Mouse (Mus musculus) neural tube, embryonic 13.5 days (tissue): Measurements from ENCODE around the gene Lgalsl. TPM values are rescaled to one million over a fixed set of nuclear protein-coding genes. Genes with fewer than 3 reads are reported as not detected.

Experiments
- ATAC-seq: fragments of 200-750 bp; cut with Nextera tagmentation; 2 replicates; pipeline ENCODE4 v1.8.0; 2017; ENCODE audit warnings: low read depth, mild to moderate bottlenecking, moderate TSS enrichment, moderate library complexity
- H3K27ac ChIP-seq: fragments of 300-500 bp; sonication (generic); replicated peaks from 2 replicates; pipeline ENCODE4 v1.5.1; 2015; ENCODE audit warnings: moderate library complexity, mild to moderate bottlenecking, inconsistent platforms
- H3K27me3 ChIP-seq: fragments of 300-500 bp; sonication (generic); 2 replicates; pipeline ENCODE4 v1.6.1; 2015; ENCODE audit warnings: mild to moderate bottlenecking, inconsistent platforms
- H3K36me3 ChIP-seq: fragments of 300-500 bp; sonication (generic); 2 replicates; pipeline ENCODE4 v1.6.1; 2015; ENCODE audit warnings: mild to moderate bottlenecking, inconsistent platforms
- H3K4me1 ChIP-seq: fragments of 300-500 bp; sonication (generic); replicated peaks from 2 replicates; pipeline ENCODE4 v1.6.1; 2015; ENCODE audit warnings: inconsistent platforms
- H3K4me2 ChIP-seq: fragments of 300-500 bp; sonication (generic); 2 replicates; pipeline ENCODE4 v1.6.1; 2015; ENCODE audit warnings: inconsistent platforms, mild to moderate bottlenecking, moderate library complexity
- H3K4me3 ChIP-seq: fragments of 300-500 bp; sonication (generic); 2 replicates; pipeline ENCODE4 v1.5.1; 2015; ENCODE audit warnings: mild to moderate bottlenecking, inconsistent platforms
- H3K9ac ChIP-seq: fragments of 300-500 bp; sonication (generic); 2 replicates; pipeline ENCODE4 v1.6.1; 2015; ENCODE audit warnings: moderate library complexity, mild to moderate bottlenecking, inconsistent platforms
- H3K9me3 ChIP-seq: fragments of 300-500 bp; sonication (generic); 2 replicates; pipeline ENCODE4 v1.6.1; 2016; ENCODE audit warnings: inconsistent platforms
- WGBS: fragments of 180-500 bp; shearing (Covaris S2); methylation state at CpG from one replicate; pipeline ENCODE4 v1.1.7; 2015; 5-methylcytosine and 5-hydroxymethylcytosine counted together
- polyA plus RNA-seq: library from polyadenylated mRNA; unstranded; fragments of >200 nt; fragmentation: Nextera tagmentation; extraction: Ambion mirVana; gene quantifications from 2 replicates; pipeline ENCODE4 v1.2.1, GENCODE M21; 2015

Gene Lgalsl
- polyA plus RNA-seq, 1 experiment from 2014 or later, result 50.9 TPM

DNA sequence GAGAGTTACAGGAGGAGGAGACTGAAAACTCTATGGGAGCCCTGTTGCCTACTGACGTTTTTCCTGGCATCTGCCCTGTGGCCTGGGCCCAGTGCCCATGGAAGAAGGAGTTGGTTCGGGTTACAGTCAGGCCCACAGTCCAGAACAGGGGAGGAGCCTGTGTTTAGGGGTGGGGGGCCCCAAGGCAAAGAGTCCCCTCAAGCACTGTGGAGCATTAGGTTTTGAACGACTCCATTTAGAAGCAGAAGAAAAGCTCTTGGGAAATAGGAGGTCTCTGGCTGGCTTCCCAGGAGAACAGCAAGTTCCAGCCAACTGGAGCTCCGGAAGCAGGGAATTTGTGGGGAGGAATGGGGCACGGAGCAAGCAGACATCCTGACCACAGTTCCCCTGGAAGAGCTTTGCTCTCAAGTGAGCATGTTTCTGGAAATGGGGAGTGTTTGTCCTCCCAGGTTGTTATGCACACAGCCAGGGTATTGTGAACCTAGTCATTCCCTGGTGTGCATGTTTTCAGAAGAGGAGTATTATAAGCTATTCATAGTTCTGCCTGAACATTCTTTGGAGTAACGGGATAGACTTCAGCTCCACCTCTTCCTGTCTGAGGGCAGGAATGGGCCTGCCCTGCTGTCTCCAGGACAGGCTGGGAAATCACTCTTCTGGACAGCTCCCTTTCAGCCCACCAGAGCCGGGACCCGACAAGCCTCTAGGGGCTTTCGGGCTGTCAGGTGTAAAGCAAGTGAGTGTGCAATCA is 28.2 kb upstream of the Lgalsl start:
- Histone ChIP-seq H3K4me3 (no peak overlapping the region), H3K9ac (no peak overlapping the region), H3K27ac (peak overlapping the region; percentile 78), H3K27me3 (no peaks in the 10 kb centered on the region), H3K36me3 (no peaks in the 10 kb centered on the region), H3K4me1 (peaks cover 49% of the 10 kb centered on the region), H3K9me3 (no peaks in the 10 kb centered on the region), H3K4me2 (peak overlapping the region; percentile 29)
- ATAC-seq, result peak; percentile 94
- 19% methylated on average over 9 of the region's 9 CpGs for WGBS

DNA sequence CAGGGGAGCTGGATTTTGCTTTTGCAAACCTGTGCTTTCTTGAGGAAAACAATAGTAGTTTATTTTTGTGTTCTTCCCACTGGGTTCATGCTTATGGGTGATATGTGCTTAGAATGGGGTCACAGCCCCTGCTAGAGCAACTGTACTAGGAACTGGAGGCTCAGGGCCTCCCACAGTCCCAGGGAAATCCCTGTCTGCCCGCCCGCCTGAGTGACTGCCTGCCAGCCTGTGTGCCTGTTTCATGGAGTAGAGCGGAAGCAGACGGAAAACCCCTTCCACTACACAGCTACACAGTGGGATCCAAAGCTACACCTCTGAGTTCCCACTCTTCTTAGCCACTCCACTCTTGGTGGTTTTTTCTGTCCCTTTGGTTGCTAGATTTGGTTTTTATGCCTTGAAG is 27.1 kb upstream of the Lgalsl start:
- Histone ChIP-seq H3K27me3 (0 out of 2 replicates have a peak, but pooled peaks cover 1% of the 10 kb centered on the region), H3K9me3 (no peaks in the 10 kb centered on the region), H3K4me3 (no peak overlapping the region), H3K27ac (peak overlapping the region; percentile 78), H3K4me1 (peaks cover 57% of the 10 kb centered on the region), H3K4me2 (no peak overlapping the region), H3K9ac (no peak overlapping the region), H3K36me3 (no peaks in the 10 kb centered on the region)
- no peak for ATAC-seq
- WGBS, result 83% methylated on average over 4 of the region's 4 CpGs

DNA sequence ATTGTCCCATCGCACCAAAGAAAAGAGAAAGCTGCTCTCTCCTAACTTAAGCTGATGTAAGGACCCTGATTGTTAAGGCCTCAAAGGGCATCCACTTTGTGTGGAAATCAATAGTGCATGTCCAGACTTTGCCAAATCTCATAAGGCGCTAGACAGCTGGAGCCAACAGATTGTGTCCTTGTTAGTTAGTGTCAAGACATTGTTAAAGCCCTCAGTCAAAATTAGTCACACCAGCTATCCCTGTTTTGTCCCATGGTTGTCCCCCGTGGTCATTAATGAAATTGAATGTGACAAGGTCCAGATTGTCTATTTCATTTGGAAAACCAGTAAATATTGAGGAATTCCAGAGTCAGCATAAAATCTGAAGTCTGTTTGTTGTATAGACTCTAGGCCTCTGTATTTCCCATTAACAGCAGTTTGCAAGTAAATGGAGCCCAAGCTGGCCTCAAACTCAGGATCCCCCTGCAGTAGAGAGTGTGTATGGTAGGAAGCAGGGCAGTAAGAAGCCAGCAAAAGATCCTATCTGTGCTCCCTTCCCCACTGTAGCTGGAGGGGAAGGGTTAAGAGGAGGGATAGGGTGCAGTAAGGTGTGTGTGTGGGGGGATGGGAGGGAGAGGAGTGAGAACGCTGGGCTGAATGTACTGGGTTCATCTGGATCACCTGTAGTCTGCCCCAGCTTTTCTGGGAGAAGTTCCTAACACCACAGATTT is 23.3 kb upstream of the Lgalsl start:
- ATAC-seq, result no peak
- no peak overlapping the region for H3K9ac ChIP-seq

DNA sequence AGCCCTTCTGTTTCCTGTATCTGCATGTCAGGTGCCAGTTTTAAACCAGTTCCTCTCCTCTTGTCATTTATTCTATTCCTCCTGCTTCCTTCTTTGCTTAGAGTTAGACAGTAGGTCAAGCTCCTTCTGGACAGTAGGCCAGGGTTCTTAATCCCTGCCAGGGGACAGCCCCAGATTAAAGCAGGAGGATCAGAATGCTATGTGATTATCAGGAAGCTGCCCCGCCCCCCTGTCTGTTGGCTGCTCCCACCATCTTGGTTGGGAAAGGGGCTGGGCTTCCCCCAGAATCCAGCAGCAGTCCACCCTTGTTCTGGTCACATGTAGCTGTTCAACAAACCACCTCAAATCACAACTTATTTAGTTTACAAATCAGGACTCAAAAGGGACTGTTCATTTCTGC is 19.3 kb upstream of the Lgalsl start:
- 88% methylated on average over 1 of the region's 1 CpGs for WGBS
- peaks cover 12% of the 10 kb centered on the region; the same call in 1 of the 2 replicates for H3K4me1 ChIP-seq
- ATAC-seq, result no peak
- no peaks in the 10 kb centered on the region for H3K36me3 ChIP-seq
- no peak overlapping the region for H3K4me2 ChIP-seq
- no peaks in the 10 kb centered on the region for H3K9me3 ChIP-seq
- no peak overlapping the region for H3K27ac ChIP-seq
- H3K9ac ChIP-seq, result no peak overlapping the region
- no peak overlapping the region for H3K4me3 ChIP-seq
- H3K27me3 ChIP-seq, result peaks cover 3% of the 10 kb centered on the region; the same call in 1 of the 2 replicates

More for the DNA sequence above, 23.3 kb upstream of the Lgalsl start:
- no peak overlapping the region for H3K4me2 ChIP-seq
- H3K27me3 ChIP-seq, result 0 out of 2 replicates have a peak, but pooled peaks cover 3% of the 10 kb centered on the region
- peaks cover 42% of the 10 kb centered on the region for H3K4me1 ChIP-seq
- H3K27ac ChIP-seq, result no peak overlapping the region
- H3K9me3 ChIP-seq, result no peaks in the 10 kb centered on the region
- H3K4me3 ChIP-seq, result no peak overlapping the region
- H3K36me3 ChIP-seq, result no peaks in the 10 kb centered on the region
- WGBS, result 31% methylated on average over 4 of the region's 4 CpGs

DNA sequence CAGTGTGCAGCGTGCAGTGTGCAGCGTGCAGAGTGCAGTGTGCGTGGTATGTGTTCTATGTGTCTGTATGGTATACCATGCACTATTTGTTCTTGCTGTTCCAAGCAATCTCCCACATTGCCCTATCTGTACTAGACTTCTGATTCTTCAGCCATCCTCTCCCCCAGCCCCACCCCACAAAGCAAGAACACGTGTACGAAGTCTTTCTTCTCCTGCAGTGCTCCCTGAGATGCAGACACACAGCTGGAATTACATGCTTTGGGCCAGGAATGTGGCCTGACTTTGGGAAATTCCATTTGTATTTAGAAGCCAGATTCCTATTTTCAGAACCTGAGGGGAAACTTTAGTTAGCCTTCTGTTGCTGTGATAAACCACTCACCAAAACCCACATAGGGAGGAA is 18.5 kb upstream of the Lgalsl start:
- no peak for ATAC-seq
- WGBS, result 78% methylated on average over 5 of the region's 5 CpGs

DNA sequence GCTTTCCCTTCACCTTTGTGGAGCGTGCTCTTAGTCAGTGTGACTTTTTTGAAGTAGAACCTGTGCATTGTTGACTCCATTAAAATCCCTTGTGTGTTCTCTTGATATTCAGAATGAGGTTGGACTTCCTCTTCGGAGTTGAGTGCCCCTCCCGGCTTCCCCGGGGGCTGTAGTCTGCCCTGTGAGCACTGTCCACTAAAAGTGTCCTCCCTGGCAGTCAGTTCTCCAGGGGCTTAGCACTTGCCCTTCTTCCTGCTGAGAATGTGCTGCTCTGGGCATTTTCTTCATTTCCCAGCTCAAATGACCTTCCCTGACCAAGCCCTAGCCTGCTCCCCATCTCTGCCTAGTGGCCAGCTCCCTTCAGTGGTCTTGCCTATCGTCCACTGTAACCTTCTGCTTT is 6.5 kb upstream of the Lgalsl start:
- 84% methylated on average over 5 of the region's 5 CpGs for WGBS
- H3K4me1 ChIP-seq, result 0 out of 2 replicates have a peak, but pooled peaks cover 4% of the 10 kb centered on the region

More for the DNA sequence above, 18.5 kb upstream of the Lgalsl start:
- H3K9me3 ChIP-seq, result no peaks in the 10 kb centered on the region
- no peak overlapping the region for H3K4me3 ChIP-seq
- H3K9ac ChIP-seq, result no peak overlapping the region
- H3K27me3 ChIP-seq, result peaks cover 3% of the 10 kb centered on the region; the same call in 1 of the 2 replicates
- H3K4me1 ChIP-seq, result peaks cover 11% of the 10 kb centered on the region; the same call in 1 of the 2 replicates
- no peak overlapping the region for H3K27ac ChIP-seq
- no peak overlapping the region for H3K4me2 ChIP-seq
- no peaks in the 10 kb centered on the region for H3K36me3 ChIP-seq

DNA sequence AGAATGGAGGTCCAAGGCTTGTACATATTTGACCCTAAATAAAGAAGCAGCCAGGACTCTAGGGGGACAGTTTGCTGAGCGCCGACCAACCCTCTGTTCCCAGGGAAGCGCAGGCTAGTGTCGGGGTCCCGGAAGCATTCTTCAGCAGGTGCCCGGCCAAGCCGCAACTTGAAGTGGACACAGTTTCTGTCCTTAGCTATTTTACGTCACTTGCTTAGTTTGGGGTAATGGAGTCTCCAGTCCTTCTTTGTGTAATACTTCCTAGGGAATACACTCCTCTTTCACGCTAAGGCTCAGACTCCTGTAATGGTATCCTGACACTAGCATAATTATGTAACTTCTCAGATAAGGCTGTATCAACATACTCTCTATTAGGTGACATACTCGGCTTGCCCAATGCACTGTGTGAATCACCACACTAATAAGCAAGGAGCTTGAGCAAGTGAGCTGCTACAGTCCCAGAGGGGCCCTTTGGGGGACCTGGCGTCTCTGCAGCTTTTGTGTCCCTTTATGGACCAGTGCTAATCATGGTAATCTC is 813 bp upstream of the Lgalsl start:
- Histone ChIP-seq H3K9me3 (no peaks in the 10 kb centered on the region), H3K9ac (peak overlapping the region; percentile 94), H3K27me3 (peaks cover 5% of the 10 kb centered on the region), H3K27ac (peak overlapping the region; percentile 94), H3K4me1 (peaks cover 34% of the 10 kb centered on the region), H3K36me3 (peaks cover 16% of the 10 kb centered on the region), H3K4me2 (peak overlapping the region; percentile 83), H3K4me3 (peak overlapping the region; percentile 75)
- peak; percentile 40 for ATAC-seq
- WGBS, result 11% methylated on average over 11 of the region's 11 CpGs

More for the DNA sequence above, 6.5 kb upstream of the Lgalsl start:
- ATAC-seq, result no peak
- Histone ChIP-seq H3K27ac (no peak overlapping the region), H3K27me3 (peaks cover 5% of the 10 kb centered on the region), H3K9me3 (no peaks in the 10 kb centered on the region), H3K36me3 (no peaks in the 10 kb centered on the region), H3K4me3 (no peak overlapping the region), H3K4me2 (no peak overlapping the region), H3K9ac (no peak overlapping the region)

DNA sequence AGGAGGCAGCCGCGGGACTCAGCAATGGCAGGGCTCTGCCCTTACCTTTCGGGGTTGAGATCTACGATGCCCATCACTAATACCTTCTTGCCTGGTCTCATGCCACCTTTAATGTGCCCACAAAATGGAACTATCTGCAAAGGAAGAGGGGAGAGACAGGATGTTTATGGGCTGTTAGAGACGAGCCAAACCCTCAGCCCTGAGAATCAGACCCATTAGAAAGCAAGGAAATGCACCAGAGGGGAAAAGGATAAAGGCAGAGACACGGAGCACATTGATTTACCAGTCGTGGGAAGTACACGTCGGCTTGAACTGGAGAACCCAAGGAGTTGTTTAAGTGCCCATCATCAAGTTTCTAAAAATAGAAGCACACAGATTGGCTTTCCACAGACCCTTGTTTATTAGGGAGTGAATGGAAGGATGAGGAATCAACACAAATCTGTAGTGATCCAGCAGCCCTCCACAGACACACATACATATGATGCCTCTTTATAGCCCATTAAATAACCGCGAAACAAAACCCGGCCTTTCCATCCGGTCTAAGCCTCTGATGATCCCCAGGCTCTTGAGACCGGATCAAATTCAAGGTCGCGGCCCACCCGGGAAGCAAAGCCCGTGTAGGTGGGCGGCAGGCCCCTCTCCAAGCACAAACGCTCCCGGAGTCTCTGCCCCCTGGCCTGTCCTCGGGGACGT is 717 bp downstream of the Lgalsl start:
- H3K9me3 ChIP-seq, result no peaks in the 10 kb centered on the region
- 12% methylated on average over 23 of the region's 23 CpGs for WGBS
- ATAC-seq, result peak; percentile 19
- H3K9ac ChIP-seq, result peak overlapping the region; percentile 94
- H3K36me3 ChIP-seq, result peaks cover 26% of the 10 kb centered on the region
- H3K4me3 ChIP-seq, result peak overlapping the region; percentile 75
- H3K4me2 ChIP-seq, result peak overlapping the region; percentile 83
- H3K4me1 ChIP-seq, result peaks cover 34% of the 10 kb centered on the region
- H3K27me3 ChIP-seq, result peaks cover 5% of the 10 kb centered on the region
- H3K27ac ChIP-seq, result peak overlapping the region; percentile 94

DNA sequence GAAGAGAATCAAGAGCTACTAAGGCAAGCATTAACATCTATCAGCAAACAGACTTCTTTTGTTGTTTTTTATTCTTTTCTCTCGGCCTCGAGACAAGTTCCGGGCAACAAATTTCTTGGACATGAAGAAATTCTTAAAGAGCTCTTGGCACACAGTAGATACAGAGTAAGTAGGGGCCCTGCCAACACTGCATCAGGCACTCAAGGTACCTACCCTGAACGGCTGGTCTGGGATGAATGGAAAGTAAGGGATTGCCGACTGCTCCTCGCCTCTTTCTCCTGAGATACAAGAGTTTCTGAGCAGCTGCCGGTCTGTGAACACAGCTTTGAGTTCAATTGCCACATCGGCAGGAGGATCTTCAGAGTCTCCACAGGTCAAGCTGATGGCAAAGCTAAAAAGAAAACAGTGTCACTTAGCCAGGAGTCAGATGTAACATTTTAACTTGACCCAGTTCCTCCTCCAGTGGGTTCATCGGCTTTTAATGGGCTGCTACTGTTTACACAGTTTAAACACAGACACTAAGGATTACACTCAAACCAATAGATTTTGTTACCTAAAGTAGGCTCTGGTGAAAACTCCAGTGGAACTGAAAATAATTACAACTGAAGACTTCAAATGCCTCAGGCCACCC is 1.7 kb downstream of the Lgalsl start:
- Histone ChIP-seq H3K27ac (no peak overlapping the region; the same call in 1 of the 2 replicates), H3K4me3 (peak overlapping the region; percentile 75), H3K9ac (peak overlapping the region; percentile 94; the same call in 1 of the 2 replicates), H3K4me2 (peak overlapping the region; percentile 83), H3K36me3 (peaks cover 30% of the 10 kb centered on the region), H3K27me3 (peaks cover 5% of the 10 kb centered on the region), H3K9me3 (no peaks in the 10 kb centered on the region), H3K4me1 (peaks cover 34% of the 10 kb centered on the region)
- 49% methylated on average over 9 of the region's 9 CpGs for WGBS
- ATAC-seq, result no peak

DNA sequence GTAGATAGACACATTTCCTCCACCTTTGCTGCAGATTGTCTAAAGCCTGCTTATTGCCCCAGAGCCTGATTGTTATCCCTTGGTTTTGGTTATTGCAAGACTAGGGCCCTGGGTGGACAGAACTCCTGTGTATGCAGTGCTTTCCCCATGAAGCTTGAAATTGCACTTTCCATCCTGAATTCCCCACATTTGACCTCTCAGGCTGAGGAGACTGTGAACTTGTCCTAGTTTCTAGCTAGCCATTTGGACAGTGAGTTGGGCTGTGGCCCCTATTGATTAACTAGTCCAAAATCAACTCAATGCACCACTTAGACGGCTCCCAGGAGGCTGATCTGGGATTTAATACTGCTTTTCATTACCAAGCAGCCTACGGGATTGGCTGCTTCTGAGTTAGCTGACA is 6.9 kb downstream of the Lgalsl start:
- Histone ChIP-seq H3K36me3 (peaks cover 34% of the 10 kb centered on the region), H3K4me1 (peaks cover 11% of the 10 kb centered on the region), H3K27me3 (no peaks in the 10 kb centered on the region), H3K4me2 (no peak overlapping the region), H3K9ac (no peak overlapping the region), H3K27ac (no peak overlapping the region), H3K4me3 (no peak overlapping the region), H3K9me3 (no peaks in the 10 kb centered on the region)
- ATAC-seq, result no peak
- 75% methylated on average over 2 of the region's 2 CpGs for WGBS

DNA sequence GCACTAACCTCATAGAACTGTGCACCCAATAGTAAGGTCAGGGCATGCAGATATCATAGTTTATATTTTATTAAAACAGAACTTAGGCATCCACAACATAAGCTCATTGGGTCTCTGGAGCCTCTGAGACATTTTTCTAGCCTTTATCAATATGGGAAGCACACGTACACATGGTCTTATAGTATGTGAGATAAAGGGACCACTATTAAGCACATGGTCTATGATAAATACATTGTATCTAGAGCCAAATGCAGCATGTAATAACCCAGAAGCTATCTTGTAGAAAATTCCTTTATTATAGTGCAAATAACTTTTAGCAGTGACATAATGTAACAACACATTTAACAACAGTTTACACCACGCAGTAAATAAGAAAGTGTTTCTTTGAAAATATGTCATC is 7.6 kb downstream of the Lgalsl start:
- Histone ChIP-seq H3K4me1 (peaks cover 6% of the 10 kb centered on the region), H3K9ac (no peak overlapping the region), H3K4me3 (no peak overlapping the region), H3K36me3 (peaks cover 34% of the 10 kb centered on the region), H3K27ac (no peak overlapping the region), H3K27me3 (no peaks in the 10 kb centered on the region), H3K9me3 (no peaks in the 10 kb centered on the region), H3K4me2 (no peak overlapping the region)
- WGBS, result 89% methylated on average over 2 of the region's 2 CpGs
- ATAC-seq, result no peak
